Mouse (Mus musculus): ENCODE measurements around the gene Zmat5.
A peak's percentile ranks its signal among the peaks of the same experiment; 100 is the strongest.
"Not testable (repeated sequence)": the region's sequence is repeated elsewhere in the genome, so short reads cannot be mapped to it uniquely, and the experiment has no call there.

The Zmat5 gene

DNA sequence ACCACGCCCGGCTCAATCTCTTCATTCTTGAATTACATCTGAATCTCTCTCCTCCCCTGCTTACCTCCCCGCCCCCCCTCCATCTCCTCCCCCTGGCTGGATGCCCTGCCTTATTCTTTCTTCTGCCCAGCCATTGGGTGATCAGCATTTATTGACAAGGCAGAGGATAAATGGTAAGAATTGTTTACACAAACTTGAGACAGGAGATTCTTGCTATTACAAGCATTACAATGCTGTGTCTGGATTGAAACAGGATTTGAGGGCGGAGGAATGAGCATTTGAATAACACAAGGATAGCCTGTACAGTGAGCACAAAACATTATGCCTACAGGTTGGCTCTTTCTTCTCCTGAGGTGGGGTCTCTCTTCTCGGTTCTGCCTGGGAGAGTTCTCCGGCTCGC is 14.1 kb upstream of the Zmat5 start:
- DNase-seq (ENCODE audit: low spot score) = no peak

GRCm38 (mm10) chr11:4691213-4691612 is 13.3 kb upstream of the Zmat5 start:
- DNase-seq (ENCODE audit: low spot score) = no peak

- DNase-seq (ENCODE audit: low spot score) = no peak
These were observed 12.3 kb upstream of the Zmat5 start for GRCm38 (mm10) chr11:4692162-4692561.

- peak; percentile 77 for DNase-seq (ENCODE audit: low spot score)
These were observed 7.2 kb upstream of the Zmat5 start for GRCm38 (mm10) chr11:4697043-4697983.

DNA sequence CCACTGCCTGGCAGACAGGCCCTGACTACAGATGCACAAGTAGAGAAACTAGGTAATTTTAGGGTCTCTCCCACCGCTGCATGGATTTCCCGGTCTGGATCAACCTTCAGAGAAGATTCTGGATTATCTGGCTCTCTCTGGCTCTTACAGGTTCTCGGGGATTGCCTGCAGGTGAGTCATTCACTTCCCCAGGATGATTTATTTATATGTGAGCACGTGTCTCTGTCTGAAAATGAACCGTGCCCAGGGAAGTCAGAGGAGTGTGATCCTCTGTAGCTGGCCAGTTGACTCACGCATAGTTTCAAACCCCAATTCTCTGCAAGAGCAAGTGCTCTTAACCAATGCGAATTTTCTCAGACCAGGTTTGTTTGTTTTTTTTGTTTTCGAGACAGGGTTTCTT is 3.8 kb upstream of the Zmat5 start:
- peak; percentile 31 for DNase-seq (ENCODE audit: low spot score)

- no peak for DNase-seq (ENCODE audit: low spot score)
These were observed 798 bp upstream of the Zmat5 start for GRCm38 (mm10) chr11:4703688-4704071.

GRCm38 (mm10) chr11:4705178-4705577 is 700 bp downstream of the Zmat5 start:
- DNase-seq (ENCODE audit: low spot score) = no peak

- DNase-seq (ENCODE audit: low spot score) = not testable (repeated sequence)
These were observed 5.7 kb downstream of the Zmat5 start for GRCm38 (mm10) chr11:4710188-4710587.

- no peak for DNase-seq (ENCODE audit: low spot score)
These were observed 8.3 kb downstream of the Zmat5 start for GRCm38 (mm10) chr11:4712822-4713221.

GRCm38 (mm10) chr11:4714727-4715126 is 10.2 kb downstream of the Zmat5 start:
- no peak for DNase-seq (ENCODE audit: low spot score)

GRCm38 (mm10) chr11:4715596-4715995 is 11.1 kb downstream of the Zmat5 start:
- no peak for DNase-seq (ENCODE audit: low spot score)

DNA sequence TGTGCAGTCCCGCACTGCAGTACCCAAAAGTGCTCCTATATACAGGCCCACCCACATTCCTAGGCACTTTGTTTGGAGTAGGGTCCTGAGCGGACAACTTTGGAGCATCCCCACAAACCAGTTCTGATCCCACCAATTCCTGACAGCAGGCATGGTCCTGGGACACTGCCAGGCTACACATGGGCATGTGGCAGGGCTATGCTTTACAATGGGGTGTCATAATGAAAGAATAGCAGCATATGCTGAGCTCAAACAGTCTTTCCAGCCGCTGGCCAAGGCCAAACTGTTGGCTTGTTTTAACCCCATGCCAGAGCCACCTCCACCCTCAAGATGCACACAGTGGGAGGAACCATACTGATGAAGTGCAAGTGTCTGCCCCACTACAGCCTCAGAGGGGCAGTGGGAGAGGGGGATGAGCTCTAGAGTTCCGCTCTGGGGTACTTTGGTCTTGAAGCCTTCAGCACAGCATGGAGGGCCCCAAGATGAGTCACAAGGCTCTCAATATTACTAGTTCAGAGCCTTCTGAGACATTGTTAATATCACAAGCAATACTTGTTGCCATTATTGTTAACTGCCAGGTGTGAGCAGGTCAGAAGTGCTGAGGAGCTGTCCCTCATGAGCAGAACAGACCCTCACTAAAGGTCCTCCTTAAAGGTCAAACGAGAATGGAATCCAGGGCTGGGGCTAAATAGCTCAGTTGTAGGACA is 12.2 kb downstream of the Zmat5 start:
- no peak for DNase-seq (ENCODE audit: low spot score)

DNA sequence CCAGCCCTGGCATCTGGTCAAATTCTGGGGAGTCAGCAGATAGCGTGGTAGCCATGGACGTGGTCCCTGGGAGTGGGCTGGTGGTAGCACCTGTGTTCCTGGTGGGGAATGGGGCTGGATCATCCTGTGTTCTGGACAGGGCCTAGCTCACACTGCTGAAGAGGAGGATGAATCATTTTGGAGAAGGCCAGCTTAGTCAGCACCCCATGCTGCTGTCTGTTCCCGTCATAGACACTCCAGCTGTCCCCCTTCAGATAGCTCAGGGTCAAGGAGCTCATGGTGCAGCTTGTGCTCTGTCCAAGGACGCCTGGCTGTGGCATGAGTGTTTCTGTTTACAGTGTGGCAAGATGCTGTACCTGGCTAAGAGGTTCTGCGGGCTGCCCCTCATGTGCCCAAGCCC is 14.1 kb downstream of the Zmat5 start:
- no peak for DNase-seq (ENCODE audit: low spot score)

- DNase-seq (ENCODE audit: low spot score) = no peak
These were observed 15.5 kb downstream of the Zmat5 start for GRCm38 (mm10) chr11:4719961-4720360.

GRCm38 (mm10) chr11:4720393-4720792 is 15.9 kb downstream of the Zmat5 start:
- no peak for DNase-seq (ENCODE audit: low spot score)

GRCm38 (mm10) chr11:4720900-4721580 is 16.6 kb downstream of the Zmat5 start:
- no peak for DNase-seq (ENCODE audit: low spot score)

DNA sequence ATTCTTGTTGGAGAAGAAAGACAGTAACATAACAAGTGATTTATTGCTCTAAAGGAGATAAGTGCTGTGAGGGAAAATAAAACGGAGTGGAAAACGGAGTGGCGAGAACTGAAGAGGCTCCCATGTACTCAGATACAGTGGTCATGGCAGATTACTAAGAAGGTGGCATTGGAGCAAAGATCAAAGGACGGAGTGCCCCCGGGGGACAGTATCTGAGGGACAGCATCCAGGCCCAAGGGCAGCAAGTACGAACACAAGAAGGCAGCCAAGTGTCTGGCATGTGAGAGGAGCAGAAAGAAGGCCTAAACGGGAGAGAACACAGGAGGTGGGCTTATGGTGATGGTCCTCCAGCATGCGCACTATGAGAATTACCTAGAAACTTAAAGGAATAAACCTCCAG is 17.2 kb downstream of the Zmat5 start:
- no peak for DNase-seq (ENCODE audit: low spot score)

DNA sequence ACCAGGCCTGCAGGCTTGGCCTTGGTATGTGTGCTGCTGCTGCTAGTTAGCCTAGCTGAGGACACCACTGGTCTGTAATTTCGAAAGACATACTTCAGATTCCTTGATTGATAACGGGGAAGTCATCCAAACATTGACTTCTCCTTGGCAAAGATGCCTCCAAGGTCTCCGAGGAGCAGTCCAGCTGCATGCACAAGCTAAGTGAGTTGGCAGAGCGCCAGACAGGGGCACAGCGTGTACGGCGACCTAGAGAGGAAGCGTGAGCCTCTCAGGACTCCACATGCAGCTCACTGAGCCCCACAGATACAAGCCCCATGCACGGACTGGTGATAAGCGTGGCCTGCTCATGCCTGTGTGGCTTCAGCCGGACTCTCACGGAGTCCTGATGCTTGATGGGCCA is 25.1 kb downstream of the Zmat5 start:
- DNase-seq (ENCODE audit: low spot score) = peak; percentile 80

DNA sequence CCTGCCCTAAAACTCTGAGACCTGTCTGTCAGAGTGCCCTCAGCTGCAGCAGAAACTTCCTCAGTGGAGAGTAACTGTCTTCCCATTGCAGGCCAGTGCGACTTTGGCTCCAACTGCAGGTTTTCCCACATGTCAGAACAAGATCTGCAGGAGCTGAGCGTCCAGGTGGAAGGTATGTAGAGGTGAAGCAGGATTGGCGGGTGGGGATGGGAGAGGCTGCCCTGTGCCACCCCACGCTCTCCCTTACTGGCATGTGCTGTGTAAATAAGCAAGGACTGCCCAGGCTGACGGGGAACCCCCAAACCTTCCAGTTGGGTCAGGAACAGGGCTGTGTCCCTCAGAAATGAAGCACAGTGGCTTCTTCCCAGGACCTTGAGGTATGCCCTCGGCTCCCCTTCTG is 25.6 kb downstream of the Zmat5 start:
- peak; percentile 79 for DNase-seq (ENCODE audit: low spot score)

- no peak for DNase-seq (ENCODE audit: low spot score)
These were observed 26.4 kb downstream of the Zmat5 start for GRCm38 (mm10) chr11:4730913-4731312.

DNA sequence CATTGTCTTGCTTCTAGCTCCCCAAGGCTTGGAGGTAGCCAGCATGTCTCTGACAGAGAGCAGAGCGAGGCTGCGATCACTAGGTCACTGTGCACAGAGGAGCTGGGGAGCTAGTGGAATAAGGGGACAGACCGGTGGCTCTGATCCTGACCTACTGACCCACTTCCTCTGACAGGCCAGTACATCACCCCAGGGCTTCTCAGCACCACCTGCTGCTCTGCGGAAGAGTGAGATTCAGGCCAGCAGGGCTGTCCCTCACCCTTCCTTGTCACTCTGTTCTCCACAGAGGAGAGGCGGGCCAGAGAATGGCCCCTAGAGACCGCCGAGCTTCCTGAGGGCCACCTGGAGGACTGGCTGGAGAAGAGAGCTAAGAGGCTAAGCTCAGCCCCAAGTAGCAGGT is 27.3 kb downstream of the Zmat5 start:
- DNase-seq (ENCODE audit: low spot score) = no peak

DNA sequence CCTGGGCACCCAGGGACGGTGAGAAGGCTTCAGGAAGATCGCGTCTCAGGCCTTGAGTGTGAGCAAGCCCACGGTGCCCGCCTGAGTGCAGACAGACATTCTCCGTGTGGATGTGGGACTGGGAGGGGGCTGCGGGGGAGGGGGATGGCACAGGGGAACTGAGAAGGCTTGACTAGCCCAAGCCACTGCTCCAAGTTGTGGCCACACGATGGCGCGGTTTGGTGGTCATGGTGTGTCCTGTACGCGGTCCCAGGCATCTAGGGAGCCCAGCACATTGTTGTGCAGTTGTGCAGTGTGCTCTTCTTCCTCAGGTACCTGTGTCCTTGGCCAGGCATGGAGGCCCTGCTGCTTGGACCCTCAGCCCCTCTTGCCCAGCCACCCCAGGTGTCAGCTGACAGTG is 29.7 kb downstream of the Zmat5 start:
- no peak for DNase-seq (ENCODE audit: low spot score)

- no peak for DNase-seq (ENCODE audit: low spot score)
These were observed 31.9 kb downstream of the Zmat5 start for GRCm38 (mm10) chr11:4736355-4736754.
